Mouse (Mus musculus): ENCODE results near the gene 2510039O18Rik. TPM values are rescaled to one million over a fixed set of nuclear protein-coding genes. Genes with fewer than 3 reads are reported as not detected.

The 2510039O18Rik gene
- polyA plus RNA-seq, 1 experiment from 2014 or later = 13.3 TPM

- no peak for ATAC-seq (ENCODE audit: low FRiP score, low read depth)
- Histone ChIP-seq H3K4me3 (no peak overlapping the region), H3K36me3 (no peaks in the 10 kb centered on the region), H3K27me3 (no peaks in the 10 kb centered on the region), H3K9ac (no peak overlapping the region), H3K27ac (replicated peaks) (no peak overlapping the region), H3K9me3 (no peaks in the 10 kb centered on the region), H3K4me1 (replicated peaks) (no peaks in the 10 kb centered on the region), H3K4me2 (no peak overlapping the region)
- 85% methylated on average over 7 of the region's 7 CpGs for WGBS
Observed at GRCm38 (mm10) chr4:147965712-147966111, 25.0 kb downstream of the 2510039O18Rik start.

- no peaks in the 10 kb centered on the region for H3K36me3 ChIP-seq
- no peaks in the 10 kb centered on the region for H3K9me3 ChIP-seq
- no peaks in the 10 kb centered on the region for H3K4me1 ChIP-seq (replicated peaks)
- no peak overlapping the region for H3K4me3 ChIP-seq
- WGBS = 74% methylated on average over 2 of the region's 2 CpGs
- no peak for ATAC-seq (ENCODE audit: low FRiP score, low read depth)
- no peak overlapping the region for H3K9ac ChIP-seq
- no peak overlapping the region for H3K27ac ChIP-seq (replicated peaks)
- H3K27me3 ChIP-seq = no peaks in the 10 kb centered on the region
- no peak overlapping the region for H3K4me2 ChIP-seq
Observed at GRCm38 (mm10) chr4:147968816-147969215, 28.1 kb downstream of the 2510039O18Rik start.

- H3K4me1 ChIP-seq (replicated peaks) = no peaks in the 10 kb centered on the region
- no peak overlapping the region for H3K9ac ChIP-seq
- H3K4me3 ChIP-seq = no peak overlapping the region
- H3K9me3 ChIP-seq = no peaks in the 10 kb centered on the region
- H3K36me3 ChIP-seq = no peaks in the 10 kb centered on the region
- WGBS = 55% methylated on average over 9 of the region's 9 CpGs
- ATAC-seq (ENCODE audit: low FRiP score, low read depth) = no peak
- no peak overlapping the region for H3K4me2 ChIP-seq
- H3K27me3 ChIP-seq = no peaks in the 10 kb centered on the region
- no peak overlapping the region for H3K27ac ChIP-seq (replicated peaks)
Observed at GRCm38 (mm10) chr4:147969337-147969736, 28.6 kb downstream of the 2510039O18Rik start.

GRCm38 (mm10) chr4:147976237-147976636 lies 35.5 kb downstream of the 2510039O18Rik start:
- no peaks in the 10 kb centered on the region for H3K27me3 ChIP-seq
- 86% methylated on average over 3 of the region's 3 CpGs for WGBS
- no peaks in the 10 kb centered on the region for H3K9me3 ChIP-seq
- no peak overlapping the region for H3K27ac ChIP-seq (replicated peaks)
- H3K9ac ChIP-seq = no peak overlapping the region
- H3K4me2 ChIP-seq = no peak overlapping the region
- no peak overlapping the region for H3K4me3 ChIP-seq
- H3K36me3 ChIP-seq = no peaks in the 10 kb centered on the region
- no peak for ATAC-seq (ENCODE audit: low FRiP score, low read depth)
- H3K4me1 ChIP-seq (replicated peaks) = no peaks in the 10 kb centered on the region

- H3K27ac ChIP-seq (replicated peaks) = no peak overlapping the region
- no peak overlapping the region for H3K4me3 ChIP-seq
- WGBS = 84% methylated on average over 4 of the region's 4 CpGs
- ATAC-seq (ENCODE audit: low FRiP score, low read depth) = no peak
- H3K9ac ChIP-seq = no peak overlapping the region
- H3K4me2 ChIP-seq = no peak overlapping the region
- H3K36me3 ChIP-seq = no peaks in the 10 kb centered on the region
- H3K9me3 ChIP-seq = no peaks in the 10 kb centered on the region
- H3K4me1 ChIP-seq (replicated peaks) = no peaks in the 10 kb centered on the region
- no peaks in the 10 kb centered on the region for H3K27me3 ChIP-seq
Observed at GRCm38 (mm10) chr4:147977726-147978125, 37.0 kb downstream of the 2510039O18Rik start.

- Histone ChIP-seq H3K9me3 (no peaks in the 10 kb centered on the region), H3K36me3 (no peaks in the 10 kb centered on the region), H3K4me3 (no peak overlapping the region), H3K4me1 (replicated peaks) (no peaks in the 10 kb centered on the region), H3K27ac (replicated peaks) (no peak overlapping the region), H3K4me2 (no peak overlapping the region), H3K27me3 (no peaks in the 10 kb centered on the region), H3K9ac (no peak overlapping the region)
- no peak for ATAC-seq (ENCODE audit: low FRiP score, low read depth)
- WGBS = 93% methylated on average over 6 of the region's 6 CpGs
Observed at GRCm38 (mm10) chr4:147978391-147978790, 37.7 kb downstream of the 2510039O18Rik start.

- Histone ChIP-seq H3K9ac (no peak overlapping the region), H3K36me3 (no peaks in the 10 kb centered on the region), H3K9me3 (no peaks in the 10 kb centered on the region), H3K27ac (replicated peaks) (no peak overlapping the region), H3K4me1 (replicated peaks) (no peaks in the 10 kb centered on the region), H3K4me2 (no peak overlapping the region), H3K27me3 (no peaks in the 10 kb centered on the region), H3K4me3 (no peak overlapping the region)
- WGBS = 51% methylated on average over 7 of the region's 7 CpGs
- ATAC-seq (ENCODE audit: low FRiP score, low read depth) = no peak
Observed at GRCm38 (mm10) chr4:147979441-147979860, 38.8 kb downstream of the 2510039O18Rik start.

GRCm38 (mm10) chr4:147985205-147986132 lies 44.8 kb downstream of the 2510039O18Rik start, which contains the start of gene Nppb:
TSS of gene Nppb (plus strand) at chr4:147985788.
- no peaks in the 10 kb centered on the region for H3K4me1 ChIP-seq (replicated peaks)
- H3K4me3 ChIP-seq = no peak within 1 kb of the TSS
- no peak within 1 kb of the TSS for H3K4me2 ChIP-seq
- no peak within 1 kb of the TSS for H3K27ac ChIP-seq (replicated peaks)
- no peaks in the 10 kb centered on the region for H3K9me3 ChIP-seq
- H3K27me3 ChIP-seq = no peaks in the 10 kb centered on the region
- no peak for ATAC-seq (ENCODE audit: low FRiP score, low read depth)
- WGBS = 43% methylated on average over 20 of the region's 20 CpGs
- H3K9ac ChIP-seq = no peak within 1 kb of the TSS
- H3K36me3 ChIP-seq = no peaks in the 10 kb centered on the region

- H3K9ac ChIP-seq = no peak overlapping the region
- WGBS = 64% methylated on average over 7 of the region's 7 CpGs
- no peaks in the 10 kb centered on the region for H3K36me3 ChIP-seq
- no peaks in the 10 kb centered on the region for H3K4me1 ChIP-seq (replicated peaks)
- no peak overlapping the region for H3K27ac ChIP-seq (replicated peaks)
- no peak for ATAC-seq (ENCODE audit: low FRiP score, low read depth)
- no peaks in the 10 kb centered on the region for H3K9me3 ChIP-seq
- H3K4me3 ChIP-seq = no peak overlapping the region
- no peak overlapping the region for H3K4me2 ChIP-seq
- H3K27me3 ChIP-seq = no peaks in the 10 kb centered on the region
Observed at GRCm38 (mm10) chr4:147993571-147994095, 52.9 kb downstream of the 2510039O18Rik start.

GRCm38 (mm10) chr4:147995311-147995710 lies 54.6 kb downstream of the 2510039O18Rik start:
- WGBS = 81% methylated on average over 3 of the region's 3 CpGs
- Histone ChIP-seq H3K27ac (replicated peaks) (no peak overlapping the region), H3K9me3 (no peaks in the 10 kb centered on the region), H3K4me3 (no peak overlapping the region), H3K9ac (no peak overlapping the region), H3K4me1 (replicated peaks) (peaks cover 5% of the 10 kb centered on the region), H3K4me2 (no peak overlapping the region), H3K27me3 (no peaks in the 10 kb centered on the region), H3K36me3 (no peaks in the 10 kb centered on the region)
- ATAC-seq (ENCODE audit: low FRiP score, low read depth) = no peak
